Mouse (Mus musculus) kidney, postnatal 14 days (tissue): ENCODE results near the gene Mterf1b.

Experiments
- DNase-seq: peaks from one replicate; pipeline ENCODE4 v3.0.0; 2022; ENCODE audit warnings: mixed read lengths

Mterf1b gene

DNA sequence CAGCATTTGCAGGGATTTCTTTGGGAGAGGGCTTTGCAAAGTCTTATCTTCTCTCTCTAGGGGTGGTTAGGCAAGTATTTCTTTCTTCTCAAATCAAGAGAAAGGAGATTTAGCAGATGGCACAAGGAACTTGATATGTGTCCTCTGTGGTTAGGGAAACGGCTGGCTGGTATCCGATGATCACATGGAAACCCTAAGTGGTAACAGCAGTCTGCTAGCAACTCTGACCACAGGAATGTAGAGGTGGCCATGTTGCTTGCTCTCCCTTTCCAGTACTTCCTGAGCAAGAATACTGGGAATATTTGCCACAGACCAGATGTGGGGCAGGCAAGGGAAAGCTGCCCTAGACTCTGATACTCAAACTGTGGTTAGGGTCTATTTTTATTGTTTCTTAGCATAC, 53.9 kb downstream of the Mterf1b start:
- DNase-seq = no peak
